Mouse (Mus musculus) fat pad, adult 2 months (tissue): ENCODE results near the gene Gm5788.
"Not testable (repeated sequence)": the region's sequence is repeated elsewhere in the genome, so short reads cannot be mapped to it uniquely, and the experiment has no call there.

Source experiments
- DNase-seq: peaks from one replicate; pipeline ENCODE4 v3.0.0-alpha.2; 2011; ENCODE audit warnings: low read depth, low spot score; ENCODE audit errors: extremely low read depth

Gm5788 gene

GRCm38 (mm10) chr12:87494421-87494820 lies at the start of gene Gm5788:
Gene Gm5788 (plus strand): TSS chr12:87494721.
- not testable (repeated sequence) for DNase-seq

- no peak for DNase-seq
Measured at GRCm38 (mm10) chr12:87449456-87449855, 45.1 kb upstream of the Gm5788 start.

DNA sequence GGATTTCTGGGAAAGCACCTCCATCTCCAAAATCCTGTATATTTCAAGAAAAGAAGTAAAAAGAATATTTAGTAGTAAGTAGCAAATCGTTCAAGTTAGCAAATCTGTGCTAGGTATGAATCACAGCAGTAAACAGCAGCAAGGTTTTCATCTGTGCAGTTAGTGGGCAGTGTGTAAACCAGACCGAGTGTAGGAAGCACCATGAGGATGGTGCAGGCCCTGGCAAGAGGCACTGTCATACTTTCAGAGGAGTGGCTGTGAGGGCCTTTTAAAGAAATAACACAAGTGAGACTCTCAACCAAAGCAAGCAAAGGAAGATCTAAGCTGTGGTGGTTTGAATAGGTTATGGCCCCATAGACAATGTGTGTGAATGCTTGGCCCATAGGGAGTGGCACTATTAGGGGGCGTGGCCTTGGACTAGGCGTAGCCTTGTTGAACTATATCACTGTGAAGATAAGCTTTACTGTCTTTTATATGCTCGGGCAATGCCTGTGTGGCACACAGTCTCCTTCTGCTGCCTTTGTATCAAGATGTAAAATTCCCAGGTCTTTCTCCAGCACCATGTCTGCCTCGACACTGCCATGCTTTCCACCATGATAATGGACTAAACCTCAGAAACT lies 29.7 kb upstream of the Gm5788 start:
- DNase-seq = no peak

- DNase-seq = no peak
Measured at GRCm38 (mm10) chr12:87470263-87471136, 24.0 kb upstream of the Gm5788 start.

- DNase-seq = no peak
Measured at GRCm38 (mm10) chr12:87471421-87471963, 23.0 kb upstream of the Gm5788 start.

- DNase-seq = peak; percentile 61
Measured at GRCm38 (mm10) chr12:87471964-87472786, 22.3 kb upstream of the Gm5788 start, which contains the start of gene Snw1. Gene Snw1 (minus strand): TSS chr12:87472274.

- DNase-seq = peak; percentile 85
Measured at GRCm38 (mm10) chr12:87474756-87475155, 19.8 kb upstream of the Gm5788 start.

DNA sequence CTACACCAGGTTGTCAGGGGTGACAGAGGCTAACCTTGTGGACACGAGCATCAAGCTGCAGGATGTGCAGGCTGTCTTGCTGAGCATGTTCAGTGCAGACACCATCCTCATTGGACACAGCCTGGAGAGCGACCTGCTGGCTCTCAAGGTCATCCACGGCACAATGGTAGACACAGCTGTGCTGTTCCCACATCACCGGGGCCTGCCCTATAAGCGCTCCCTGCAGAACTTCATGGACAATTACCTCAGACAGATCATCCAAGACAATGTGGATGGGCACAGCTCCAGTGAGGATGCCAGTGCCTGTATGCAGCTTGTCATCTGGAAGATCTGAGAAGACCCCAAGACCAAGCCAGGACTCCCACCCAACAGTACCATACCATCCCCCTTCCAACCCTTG lies 12.0 kb upstream of the Gm5788 start:
- not testable (repeated sequence) for DNase-seq

DNA sequence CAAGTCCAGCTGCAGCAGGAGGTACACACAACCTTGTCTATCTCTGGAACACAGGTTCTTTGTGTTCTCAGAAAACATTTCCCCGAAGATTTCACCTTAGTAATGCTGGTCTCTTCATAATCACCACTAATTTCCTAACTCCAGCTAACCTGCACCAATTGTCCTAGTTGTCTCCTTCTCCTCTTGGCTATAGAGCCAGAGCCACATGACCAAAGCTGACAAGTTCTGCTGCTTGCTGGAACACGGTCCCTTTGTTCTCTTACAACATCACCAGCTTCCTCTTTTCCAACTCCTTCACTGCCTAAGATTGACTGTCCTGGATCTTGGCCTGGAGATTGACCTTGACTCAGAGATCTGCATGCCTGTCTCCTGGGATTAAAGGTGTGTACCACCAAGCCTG lies 5.8 kb upstream of the Gm5788 start:
- DNase-seq = peak; percentile 90

GRCm38 (mm10) chr12:87514016-87514415 lies 19.5 kb downstream of the Gm5788 start, which contains the start of gene Gm8300:
Gene Gm8300 (plus strand): TSS chr12:87514316.
- DNase-seq = not testable (repeated sequence)

DNA sequence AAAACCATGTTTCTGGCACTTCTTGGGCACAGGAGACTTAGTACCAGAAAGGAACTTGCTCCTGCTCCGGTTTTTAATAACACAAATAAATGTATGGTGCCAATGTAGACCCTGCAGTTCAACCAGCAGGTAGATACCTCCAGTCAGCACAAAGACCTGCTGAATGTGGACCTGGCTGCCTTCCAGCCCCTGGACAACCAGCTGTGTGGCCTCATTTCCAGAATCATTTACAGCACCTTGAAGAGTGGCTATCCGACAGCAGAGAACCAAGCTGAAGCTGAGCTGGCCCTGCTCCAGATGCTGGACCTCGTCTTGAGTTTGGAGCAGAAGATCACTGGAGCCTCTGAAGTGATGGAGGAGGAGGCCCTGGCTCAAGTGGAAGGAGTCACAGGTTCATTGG lies 25.1 kb downstream of the Gm5788 start:
- DNase-seq = not testable (repeated sequence)

DNA sequence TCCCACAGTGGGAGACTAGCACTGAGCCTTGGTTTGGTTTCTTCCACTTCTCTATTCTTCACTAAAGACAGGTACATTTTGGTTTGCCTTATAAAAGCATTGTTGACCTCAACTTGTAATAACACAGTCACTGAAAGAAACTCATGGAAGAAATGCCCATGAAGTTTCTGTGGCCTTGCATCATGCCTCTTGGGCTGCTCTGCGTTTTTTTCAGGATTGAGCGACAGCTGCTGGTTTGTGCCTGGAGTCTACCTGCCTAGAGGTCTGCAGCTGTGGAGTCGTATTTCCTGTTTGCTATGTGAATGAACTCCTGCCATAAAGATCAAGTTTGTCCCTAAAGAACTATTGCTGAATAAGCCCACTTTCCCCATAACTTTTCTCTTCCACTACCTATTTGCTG lies 49.4 kb downstream of the Gm5788 start:
- DNase-seq = no peak
